Mouse (Mus musculus): ENCODE measurements around the gene Snx9. TPM values are rescaled to one million over a fixed set of nuclear protein-coding genes. Genes with fewer than 3 reads are reported as not detected.

The Snx9 gene
- polyA plus RNA-seq, 1 experiment from 2014 or later = 12.7 TPM

DNA sequence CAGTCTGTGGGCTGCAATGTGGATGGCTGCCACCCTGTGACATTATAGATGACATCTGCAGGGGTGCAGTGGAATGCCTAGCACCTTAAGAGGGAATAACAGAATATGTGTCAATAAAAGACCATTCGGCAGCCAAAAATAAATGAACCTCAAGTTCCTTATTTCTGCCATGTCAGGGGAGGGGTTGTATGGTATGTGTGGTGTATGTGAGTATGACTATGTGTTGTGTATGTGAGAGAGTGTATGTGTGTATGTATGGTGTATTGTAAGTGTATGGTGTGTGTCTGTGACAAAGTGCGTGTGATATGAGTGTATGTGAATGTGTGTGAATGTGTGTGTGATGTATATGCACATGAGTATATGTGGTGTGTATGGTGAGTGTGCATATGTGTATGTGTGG lies 23.3 kb upstream of the Snx9 start:
- H3K36me3 ChIP-seq = no peaks in the 10 kb centered on the region
- DNase-seq (ENCODE audit: low spot score) = no peak
- 93% methylated on average over 2 of the region's 2 CpGs for WGBS
- no peak overlapping the region for H3K4me3 ChIP-seq
- H3K4me1 ChIP-seq (replicated peaks) = peaks cover 12% of the 10 kb centered on the region
- H3K27ac ChIP-seq = no peak overlapping the region
- no peaks in the 10 kb centered on the region for H3K27me3 ChIP-seq (ENCODE audit: insufficient read depth, poor library complexity, severe bottlenecking)
- H3K9me3 ChIP-seq = no peaks in the 10 kb centered on the region

DNA sequence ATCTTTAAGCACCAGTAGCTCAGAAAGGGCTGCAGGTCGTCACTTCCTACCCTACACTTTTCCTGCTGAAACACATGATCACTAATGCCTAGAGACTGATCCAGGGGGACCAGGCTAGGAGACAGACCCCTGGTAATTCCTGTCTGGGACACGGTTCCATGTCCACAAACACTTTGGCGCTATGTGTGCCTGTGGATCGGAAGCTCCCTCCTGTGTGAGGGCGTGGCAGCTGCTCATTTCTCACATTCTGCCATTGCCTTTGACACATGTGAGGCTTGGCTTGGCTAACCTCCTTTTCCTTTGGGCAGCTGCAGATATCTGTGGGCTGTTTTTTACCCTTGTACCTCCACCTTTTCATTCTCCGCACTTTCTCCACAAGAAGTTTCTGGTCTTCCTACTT lies 22.0 kb upstream of the Snx9 start:
- no peaks in the 10 kb centered on the region for H3K36me3 ChIP-seq
- no peaks in the 10 kb centered on the region for H3K27me3 ChIP-seq (ENCODE audit: insufficient read depth, poor library complexity, severe bottlenecking)
- 68% methylated on average over 6 of the region's 6 CpGs for WGBS
- DNase-seq (ENCODE audit: low spot score) = no peak
- H3K27ac ChIP-seq = 0 out of 2 replicates have a peak overlapping the region, but pooled peaks have one; percentile 40
- no peak overlapping the region for H3K4me3 ChIP-seq
- peaks cover 12% of the 10 kb centered on the region for H3K4me1 ChIP-seq (replicated peaks)
- no peaks in the 10 kb centered on the region for H3K9me3 ChIP-seq

GRCm38 (mm10) chr17:5819799-5820201 lies 21.3 kb upstream of the Snx9 start:
- Histone ChIP-seq H3K9me3 (no peaks in the 10 kb centered on the region), H3K27ac (0 out of 2 replicates have a peak overlapping the region, but pooled peaks have one; percentile 2), H3K4me3 (no peak overlapping the region), H3K4me1 (replicated peaks) (peaks cover 12% of the 10 kb centered on the region), H3K27me3 (ENCODE audit: insufficient read depth, poor library complexity, severe bottlenecking) (no peaks in the 10 kb centered on the region), H3K36me3 (no peaks in the 10 kb centered on the region)
- WGBS = 32% methylated on average over 9 of the region's 9 CpGs
- DNase-seq (ENCODE audit: low spot score) = no peak

DNA sequence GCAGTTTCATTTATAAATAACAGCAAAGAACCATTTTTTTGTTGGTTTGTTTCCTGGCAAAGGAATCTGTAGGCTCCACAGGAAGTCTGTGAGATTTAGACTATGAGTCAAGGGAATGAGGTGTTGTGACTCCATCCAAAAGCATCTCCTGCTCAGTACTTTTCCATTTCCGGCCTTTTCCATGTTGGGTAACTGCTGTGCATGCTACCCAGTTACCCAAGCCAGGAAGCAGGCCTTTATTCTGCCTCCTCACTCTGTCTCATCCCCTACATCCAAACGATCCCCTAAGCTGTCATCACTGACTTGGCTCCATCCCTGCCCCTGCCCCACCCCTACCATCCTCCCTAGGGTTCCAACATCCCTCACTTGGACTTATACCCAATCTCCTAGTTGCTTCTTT lies 18.6 kb upstream of the Snx9 start:
- no peak for DNase-seq (ENCODE audit: low spot score)
- Histone ChIP-seq H3K27ac (no peak overlapping the region), H3K4me1 (replicated peaks) (peaks cover 12% of the 10 kb centered on the region), H3K27me3 (ENCODE audit: insufficient read depth, poor library complexity, severe bottlenecking) (no peaks in the 10 kb centered on the region), H3K36me3 (no peaks in the 10 kb centered on the region), H3K4me3 (no peak overlapping the region), H3K9me3 (no peaks in the 10 kb centered on the region)
- WGBS = 76% methylated on average over 2 of the region's 2 CpGs

DNA sequence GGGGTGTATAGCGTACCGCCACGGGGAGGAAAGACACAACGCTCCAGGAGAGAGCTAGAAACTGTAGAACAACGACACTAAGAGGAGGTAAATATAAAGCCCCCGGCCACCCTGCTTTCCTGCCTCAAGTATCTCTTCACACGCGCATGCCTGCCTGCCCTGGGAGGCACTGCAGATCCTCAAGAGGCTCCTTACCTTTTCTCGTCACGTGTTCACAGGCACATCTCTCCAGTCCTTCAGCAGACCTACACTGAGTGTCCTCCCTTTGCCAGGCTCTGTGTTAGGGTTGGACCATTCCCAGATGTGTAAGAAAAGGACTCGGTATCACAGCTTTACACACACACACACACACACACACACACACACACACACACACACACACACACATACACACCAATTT lies 18.1 kb upstream of the Snx9 start:
- no peak for DNase-seq (ENCODE audit: low spot score)
- Histone ChIP-seq H3K27ac (no peak overlapping the region), H3K36me3 (no peaks in the 10 kb centered on the region), H3K4me3 (no peak overlapping the region), H3K9me3 (no peaks in the 10 kb centered on the region), H3K4me1 (replicated peaks) (peaks cover 14% of the 10 kb centered on the region), H3K27me3 (ENCODE audit: insufficient read depth, poor library complexity, severe bottlenecking) (no peaks in the 10 kb centered on the region)
- 90% methylated on average over 11 of the region's 11 CpGs for WGBS

- 8% methylated on average over 14 of the region's 15 CpGs for WGBS
- Histone ChIP-seq H3K27ac (peak overlapping the region; percentile 70), H3K4me1 (replicated peaks) (peaks cover 32% of the 10 kb centered on the region), H3K36me3 (no peaks in the 10 kb centered on the region), H3K9me3 (no peaks in the 10 kb centered on the region), H3K4me3 (peak overlapping the region; percentile 36), H3K27me3 (ENCODE audit: insufficient read depth, poor library complexity, severe bottlenecking) (no peaks in the 10 kb centered on the region)
- DNase-seq (ENCODE audit: low spot score) = peak; percentile 64
Observed at GRCm38 (mm10) chr17:5827836-5828582, 13.1 kb upstream of the Snx9 start.

DNA sequence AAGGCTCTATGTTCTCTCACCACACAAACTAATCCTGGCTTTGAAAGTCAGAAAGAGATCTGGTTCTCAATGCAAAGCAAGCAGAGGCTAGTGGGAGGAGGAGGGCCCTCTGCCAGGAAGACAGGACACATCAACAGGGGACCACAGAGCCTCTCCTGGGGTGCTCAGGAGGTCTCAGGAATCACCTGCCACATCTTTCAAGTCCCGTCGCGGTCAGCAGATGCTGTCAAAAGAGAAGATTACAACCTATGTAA lies 12.6 kb upstream of the Snx9 start:
- no peak for DNase-seq (ENCODE audit: low spot score)
- Histone ChIP-seq H3K4me1 (replicated peaks) (peaks cover 32% of the 10 kb centered on the region), H3K4me3 (peak overlapping the region; percentile 36), H3K27ac (peak overlapping the region; percentile 70), H3K36me3 (no peaks in the 10 kb centered on the region), H3K9me3 (no peaks in the 10 kb centered on the region), H3K27me3 (ENCODE audit: insufficient read depth, poor library complexity, severe bottlenecking) (no peaks in the 10 kb centered on the region)
- 10% methylated on average over 3 of the region's 3 CpGs for WGBS

- Histone ChIP-seq H3K27me3 (ENCODE audit: insufficient read depth, poor library complexity, severe bottlenecking) (no peaks in the 10 kb centered on the region), H3K4me3 (no peak overlapping the region), H3K4me1 (replicated peaks) (peaks cover 32% of the 10 kb centered on the region), H3K27ac (no peak overlapping the region), H3K36me3 (no peaks in the 10 kb centered on the region), H3K9me3 (no peaks in the 10 kb centered on the region)
- 50% methylated on average over 3 of the region's 3 CpGs for WGBS
- no peak for DNase-seq (ENCODE audit: low spot score)
Observed at GRCm38 (mm10) chr17:5828944-5829343, 12.2 kb upstream of the Snx9 start.

GRCm38 (mm10) chr17:5829930-5830329 lies 11.2 kb upstream of the Snx9 start:
- no peak for DNase-seq (ENCODE audit: low spot score)
- Histone ChIP-seq H3K36me3 (no peaks in the 10 kb centered on the region), H3K4me1 (replicated peaks) (peaks cover 35% of the 10 kb centered on the region), H3K27ac (peak overlapping the region; percentile 35; the same call in 1 of the 2 replicates), H3K4me3 (no peak overlapping the region), H3K27me3 (ENCODE audit: insufficient read depth, poor library complexity, severe bottlenecking) (no peaks in the 10 kb centered on the region), H3K9me3 (no peaks in the 10 kb centered on the region)
- 76% methylated on average over 3 of the region's 3 CpGs for WGBS

GRCm38 (mm10) chr17:5830382-5830781 lies 10.7 kb upstream of the Snx9 start:
- H3K36me3 ChIP-seq = no peaks in the 10 kb centered on the region
- H3K4me3 ChIP-seq = no peak overlapping the region
- WGBS = 89% methylated on average over 2 of the region's 2 CpGs
- DNase-seq (ENCODE audit: low spot score) = no peak
- no peaks in the 10 kb centered on the region for H3K27me3 ChIP-seq (ENCODE audit: insufficient read depth, poor library complexity, severe bottlenecking)
- H3K27ac ChIP-seq = no peak overlapping the region
- peaks cover 35% of the 10 kb centered on the region for H3K4me1 ChIP-seq (replicated peaks)
- no peaks in the 10 kb centered on the region for H3K9me3 ChIP-seq

DNA sequence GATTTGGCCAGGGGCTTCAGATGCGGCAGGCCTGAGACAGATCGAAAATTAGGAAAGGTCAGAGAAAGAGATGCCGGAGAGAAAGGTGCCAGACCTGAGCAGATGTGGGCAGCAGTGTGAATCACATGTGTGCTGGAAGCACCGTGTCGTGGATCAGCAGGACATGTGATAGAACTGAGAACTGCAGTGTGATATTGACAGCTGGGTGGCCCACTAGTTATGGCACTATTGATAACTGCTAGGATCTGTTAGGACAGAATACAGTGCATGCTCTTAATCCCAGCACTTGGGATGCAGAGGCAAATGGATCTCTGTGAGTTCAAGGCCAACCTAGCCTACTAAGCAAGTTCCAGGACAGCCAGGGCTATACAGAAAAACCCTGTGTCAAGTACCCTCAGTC lies 10.3 kb upstream of the Snx9 start:
- H3K4me1 ChIP-seq (replicated peaks) = peaks cover 35% of the 10 kb centered on the region
- H3K36me3 ChIP-seq = no peaks in the 10 kb centered on the region
- no peak overlapping the region for H3K4me3 ChIP-seq
- WGBS = 93% methylated on average over 5 of the region's 5 CpGs
- no peaks in the 10 kb centered on the region for H3K9me3 ChIP-seq
- no peak overlapping the region for H3K27ac ChIP-seq
- H3K27me3 ChIP-seq (ENCODE audit: insufficient read depth, poor library complexity, severe bottlenecking) = no peaks in the 10 kb centered on the region
- DNase-seq (ENCODE audit: low spot score) = no peak

GRCm38 (mm10) chr17:5831257-5831806 lies 9.8 kb upstream of the Snx9 start:
- WGBS = 88% methylated on average over 1 of the region's 1 CpGs
- H3K36me3 ChIP-seq = no peaks in the 10 kb centered on the region
- DNase-seq (ENCODE audit: low spot score) = no peak

DNA sequence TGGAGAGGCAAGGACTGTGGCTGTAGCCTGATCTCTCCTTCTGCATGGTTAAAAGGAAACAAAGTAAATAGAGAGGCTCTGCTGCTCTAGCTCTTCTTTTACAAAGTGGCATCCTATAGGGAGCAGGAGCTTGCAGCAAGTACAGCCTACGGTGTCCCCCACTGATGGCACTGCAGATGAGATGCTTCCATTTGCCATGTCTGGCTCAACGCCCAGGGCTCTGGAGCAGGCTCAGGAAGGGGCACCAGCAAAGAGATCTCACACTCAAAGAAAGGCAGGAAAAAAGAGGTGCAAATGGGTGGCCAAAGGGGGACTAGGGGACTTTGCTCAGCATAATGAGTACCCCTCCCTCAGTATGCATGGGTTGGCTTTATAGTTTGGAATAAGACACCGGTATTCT lies 7.0 kb upstream of the Snx9 start:
- no peaks in the 10 kb centered on the region for H3K36me3 ChIP-seq
- no peak overlapping the region for H3K4me3 ChIP-seq
- H3K4me1 ChIP-seq (replicated peaks) = peaks cover 22% of the 10 kb centered on the region
- no peak overlapping the region for H3K27ac ChIP-seq
- DNase-seq (ENCODE audit: low spot score) = no peak
- no peaks in the 10 kb centered on the region for H3K27me3 ChIP-seq (ENCODE audit: insufficient read depth, poor library complexity, severe bottlenecking)
- 88% methylated on average over 3 of the region's 3 CpGs for WGBS
- no peaks in the 10 kb centered on the region for H3K9me3 ChIP-seq

More at GRCm38 (mm10) chr17:5831257-5831806, 9.8 kb upstream of the Snx9 start:
- no peaks in the 10 kb centered on the region for H3K27me3 ChIP-seq (ENCODE audit: insufficient read depth, poor library complexity, severe bottlenecking)
- H3K4me3 ChIP-seq = no peak overlapping the region
- no peaks in the 10 kb centered on the region for H3K9me3 ChIP-seq
- H3K4me1 ChIP-seq (replicated peaks) = peaks cover 35% of the 10 kb centered on the region
- H3K27ac ChIP-seq = no peak overlapping the region
